Mouse (Mus musculus): Measurements from ENCODE around the gene Ephx1.

The Ephx1 gene

GRCm38 (mm10) chr1:180979484-180980251 lies 41.0 kb downstream of the Ephx1 start:
- intact Hi-C loops (cut with DNase I), result no loop called here

DNA sequence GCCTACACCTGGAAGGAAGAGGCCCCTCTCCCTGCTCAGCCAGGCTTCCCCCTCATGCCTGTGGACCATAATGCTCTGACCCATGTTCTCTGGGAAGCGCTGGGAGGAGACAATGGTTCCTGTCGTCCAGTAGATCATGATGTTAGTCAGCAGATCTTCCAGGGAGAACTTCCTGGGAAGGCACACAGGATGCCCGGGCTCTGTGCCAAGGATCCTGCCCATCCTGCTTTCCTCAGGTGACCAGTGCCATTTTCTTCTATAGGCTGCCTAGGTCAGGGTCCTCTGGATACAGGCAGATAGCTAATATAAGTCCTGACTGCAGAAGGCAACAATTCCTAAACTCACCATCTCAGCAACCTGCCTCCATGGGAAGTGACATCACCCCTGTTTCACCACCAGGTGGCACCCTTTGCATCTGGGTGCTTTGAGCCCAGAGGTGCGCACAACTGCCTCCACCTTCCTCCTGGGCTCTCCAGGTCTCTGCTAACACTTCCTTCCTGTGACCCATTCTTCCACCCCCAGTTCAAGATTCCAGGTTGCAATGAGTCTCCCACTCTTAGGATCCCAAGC lies 44.5 kb downstream of the Ephx1 start:
- intact Hi-C loops (cut with DNase I), result no loop called here

- intact Hi-C loops (cut with DNase I), result no loop called here
Observed at GRCm38 (mm10) chr1:180974126-180974746, 46.5 kb downstream of the Ephx1 start.

DNA sequence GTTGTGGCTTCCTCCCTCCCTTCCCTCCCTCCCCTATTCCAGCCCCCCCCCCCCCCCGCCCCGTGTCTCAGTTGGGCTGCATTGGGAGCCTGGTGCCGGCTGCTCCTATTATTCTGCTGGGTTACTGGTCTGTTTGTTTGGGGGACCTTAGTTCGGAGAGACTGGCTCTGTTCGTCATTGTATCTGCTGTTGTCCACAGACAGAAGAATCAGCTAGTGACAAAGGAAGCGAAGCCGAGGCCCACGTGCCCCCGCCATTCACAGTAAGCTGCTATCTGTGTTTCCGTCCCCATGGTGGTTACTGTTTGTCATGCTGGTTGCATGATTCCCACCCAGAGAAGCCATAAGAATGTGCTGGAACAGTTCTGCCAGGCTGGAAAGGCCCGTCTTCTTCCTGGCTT lies 47.8 kb downstream of the Ephx1 start:
- intact Hi-C loops (cut with DNase I), result loop anchor here (2.0 kb wide), 1 partner anchor 70 kb away; no protein-coding TSS in a partner anchor

- intact Hi-C loops (cut with DNase I), result no loop called here
Observed at GRCm38 (mm10) chr1:180967261-180967660, 53.4 kb downstream of the Ephx1 start.

- intact Hi-C loops (cut with DNase I), result no loop called here
Observed at GRCm38 (mm10) chr1:180966542-180966941, 54.2 kb downstream of the Ephx1 start.

- intact Hi-C loops (cut with DNase I), result no loop called here
Observed at GRCm38 (mm10) chr1:180965786-180966185, 54.9 kb downstream of the Ephx1 start.

GRCm38 (mm10) chr1:180958797-180959196 lies 61.9 kb downstream of the Ephx1 start:
- intact Hi-C loops (cut with DNase I), result no loop called here

- intact Hi-C loops (cut with DNase I), result no loop called here
Observed at GRCm38 (mm10) chr1:180957989-180958388, 62.7 kb downstream of the Ephx1 start.

DNA sequence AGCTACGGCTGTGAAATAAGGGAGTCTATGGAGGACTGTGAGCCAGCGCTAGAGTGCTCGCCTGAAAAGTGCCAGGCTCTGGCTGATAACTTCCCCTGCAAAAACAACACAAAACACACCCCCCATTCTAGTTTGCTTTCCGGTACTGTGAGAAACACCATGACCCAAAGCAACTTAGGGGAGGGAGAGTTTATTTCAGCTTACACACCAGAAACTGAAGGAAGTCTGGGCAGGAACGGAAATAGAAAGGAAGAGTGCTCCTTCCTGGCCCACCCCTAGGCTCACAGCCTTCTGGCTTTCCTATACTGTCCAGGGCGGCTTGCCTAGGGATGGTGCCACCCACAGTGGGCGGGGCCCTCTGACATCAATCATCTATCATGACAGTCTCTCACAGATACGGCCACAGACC lies 63.7 kb downstream of the Ephx1 start:
- intact Hi-C loops (cut with DNase I), result no loop called here

DNA sequence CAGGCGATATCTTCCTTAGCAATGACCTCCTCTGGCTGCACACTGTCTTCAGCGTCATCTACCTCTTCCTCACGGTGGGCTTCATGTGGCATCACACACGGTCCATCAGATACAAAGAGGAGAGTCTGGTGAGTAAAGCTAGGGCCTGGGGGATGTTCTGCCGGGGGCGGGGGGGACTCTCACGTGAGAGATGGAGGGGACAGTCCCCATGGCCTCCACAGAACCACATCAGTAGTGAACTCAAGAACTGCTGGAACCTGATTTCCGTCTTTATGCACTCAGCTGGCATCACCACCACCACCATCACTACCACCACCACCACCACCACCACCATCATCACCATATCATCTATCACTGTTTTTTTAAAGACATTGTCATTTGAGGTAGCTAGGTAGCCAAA lies 64.3 kb downstream of the Ephx1 start:
- intact Hi-C loops (cut with DNase I), result no loop called here

GRCm38 (mm10) chr1:180952808-180953207 lies 67.9 kb downstream of the Ephx1 start:
- intact Hi-C loops (cut with DNase I), result no loop called here

DNA sequence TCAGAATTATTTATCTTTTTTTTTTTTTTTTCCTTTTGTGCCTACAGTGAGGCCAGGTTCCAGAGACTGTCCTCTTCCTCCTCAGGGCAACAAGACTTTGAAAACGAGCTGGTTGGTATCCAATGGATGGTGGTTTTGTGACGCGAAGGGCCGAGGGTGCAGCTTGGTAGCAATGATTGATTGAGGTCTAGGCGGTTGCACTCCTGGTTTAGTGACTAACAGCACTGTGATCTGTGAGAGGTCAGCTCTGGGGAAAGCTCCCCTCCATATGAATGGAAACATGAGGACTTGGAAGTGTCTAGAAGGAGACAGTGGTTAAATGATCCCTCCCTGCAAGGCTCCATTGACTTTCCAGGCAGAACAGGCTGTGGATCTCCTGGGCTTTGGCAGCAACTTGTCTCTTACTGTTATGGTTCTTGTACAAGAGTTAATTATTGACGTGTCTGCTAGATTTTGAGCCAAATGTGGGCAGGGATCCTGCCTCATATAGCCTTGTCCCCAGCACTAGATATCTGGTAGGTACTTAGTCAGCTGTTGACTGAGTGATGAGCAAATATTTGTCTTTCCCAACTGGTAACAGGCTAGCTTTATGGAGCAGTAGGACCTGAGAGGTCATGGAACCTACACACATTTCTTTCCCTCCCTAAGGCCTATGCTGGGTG lies 68.5 kb downstream of the Ephx1 start:
- intact Hi-C loops (cut with DNase I), result no loop called here

DNA sequence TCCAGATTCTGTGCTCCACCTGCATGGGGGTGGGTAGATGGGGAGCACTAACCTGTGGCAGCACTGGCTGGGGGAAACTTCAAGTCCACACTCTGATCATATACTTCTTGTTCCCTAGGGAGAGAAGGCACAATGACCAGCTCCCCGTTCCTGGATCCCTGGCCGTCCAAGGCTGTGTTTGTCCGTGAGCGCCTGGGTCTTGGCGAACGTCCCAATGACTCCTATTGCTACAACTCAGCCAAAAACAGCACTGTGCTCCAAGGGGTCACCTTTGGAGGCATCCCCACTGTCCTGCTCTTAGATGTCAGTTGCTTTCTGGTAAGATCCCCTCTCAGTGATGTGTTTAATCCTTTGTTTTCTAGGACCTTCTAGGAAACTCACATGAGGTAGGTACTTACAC lies 74.3 kb downstream of the Ephx1 start:
- intact Hi-C loops (cut with DNase I), result no loop called here

DNA sequence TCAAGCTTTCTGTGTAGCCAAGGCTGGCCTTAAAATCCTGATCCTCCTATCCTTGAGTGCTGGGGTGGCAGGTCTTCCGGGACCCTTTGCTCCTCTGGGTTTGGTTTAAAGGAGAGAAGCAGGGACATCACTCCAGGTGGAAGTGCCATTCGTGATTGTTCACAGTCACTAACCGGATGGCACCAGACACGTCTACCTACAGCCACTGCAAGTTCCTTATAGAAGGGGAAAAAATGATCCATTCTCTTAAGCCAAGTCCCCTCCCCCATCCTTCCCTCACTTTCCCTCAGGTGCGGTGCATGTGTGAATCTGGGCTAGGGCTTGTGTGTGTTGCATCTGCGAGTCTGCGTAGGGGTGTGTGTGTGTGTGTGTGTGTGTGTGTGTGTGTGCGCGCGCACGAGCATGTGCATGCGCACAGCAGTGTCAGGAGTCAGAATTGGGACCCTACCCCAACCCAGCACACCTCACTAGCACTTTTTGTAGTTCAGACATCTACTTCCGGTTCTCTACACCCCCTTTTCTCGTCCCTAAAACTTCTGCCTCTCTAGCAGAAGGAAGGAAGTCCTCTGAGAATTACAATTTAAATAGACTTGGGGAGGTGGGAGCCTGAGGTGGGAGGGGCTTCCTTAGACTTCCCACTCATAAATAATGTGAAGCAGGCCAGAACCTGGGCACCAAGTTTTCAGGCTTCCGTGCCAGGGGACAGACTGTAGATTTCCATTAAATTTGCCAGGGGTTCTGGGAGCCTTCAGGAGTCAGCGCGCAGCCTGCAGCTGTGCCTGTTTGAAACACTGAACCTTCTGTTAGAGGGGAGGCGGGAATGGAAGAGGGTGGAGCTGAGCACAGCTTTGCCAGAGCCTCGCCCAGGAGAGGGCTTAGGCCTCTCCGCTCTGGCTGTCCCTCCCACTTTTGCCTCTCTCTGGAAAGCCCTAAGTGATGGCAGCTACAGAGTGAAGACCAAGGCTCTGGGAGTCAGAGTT lies 75.4 kb downstream of the Ephx1 start:
- intact Hi-C loops (cut with DNase I), result no loop called here

- intact Hi-C loops (cut with DNase I), result no loop called here
Observed at GRCm38 (mm10) chr1:180944553-180944952, 76.2 kb downstream of the Ephx1 start.

GRCm38 (mm10) chr1:180943896-180944295 lies 76.8 kb downstream of the Ephx1 start:
- intact Hi-C loops (cut with DNase I), result no loop called here

- intact Hi-C loops (cut with DNase I), result no loop called here
Observed at GRCm38 (mm10) chr1:180943032-180943644, 77.6 kb downstream of the Ephx1 start.

DNA sequence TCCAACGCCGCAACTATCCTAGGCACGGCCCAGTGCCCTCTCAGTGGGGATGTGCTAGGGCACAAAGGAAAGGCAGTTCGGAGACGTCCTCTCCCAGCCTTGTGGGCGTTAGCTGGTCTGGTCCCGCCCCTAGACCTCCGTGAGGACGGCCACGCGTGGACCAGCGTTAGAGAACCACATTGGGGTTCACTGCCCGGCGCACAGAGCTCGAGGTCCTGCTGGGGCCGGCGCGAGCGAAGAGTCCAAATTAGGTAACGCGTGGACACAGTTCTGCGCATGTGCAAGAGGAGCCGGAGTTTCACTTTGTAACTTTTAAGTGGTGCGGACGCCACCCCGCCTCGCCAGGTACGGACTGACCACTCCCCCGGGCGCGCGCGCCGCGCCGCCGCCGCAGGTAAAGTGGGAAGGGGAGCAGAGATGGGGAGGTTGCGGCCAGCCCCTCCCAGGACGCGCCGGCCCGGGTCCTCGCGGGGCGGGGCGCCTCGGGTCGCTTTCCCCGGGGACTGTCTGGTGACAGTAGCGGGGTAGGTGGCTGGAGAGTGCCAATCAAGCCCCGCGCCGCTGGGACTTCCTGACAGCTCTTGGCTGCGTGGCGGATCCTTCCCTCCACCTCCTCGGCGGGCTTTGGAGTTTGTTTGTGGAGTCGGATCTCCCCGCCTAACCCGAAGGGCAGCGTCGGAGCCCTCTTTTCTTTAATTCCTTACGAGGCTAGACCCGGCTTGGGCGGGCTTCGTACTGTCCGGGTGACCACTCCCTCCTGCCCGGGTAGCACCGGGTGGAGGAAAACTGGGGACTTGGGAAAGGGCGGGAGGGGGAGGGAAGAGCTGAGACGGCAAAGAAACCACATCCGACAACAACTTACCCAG lies 78.3 kb downstream of the Ephx1 start, which contains the start of gene Tmem63a:
TSS of gene Tmem63a (plus strand) at position 179 of the 866 bp plus-strand sequence.
- intact Hi-C loops (cut with DNase I), result no loop called here
